Mouse (Mus musculus) left cerebral cortex, adult 9 months (tissue): ENCODE data around the gene Zfp72.

ENCODE experiments used
- DNase-seq, 2 experiments: peaks; one replicate each; pipeline ENCODE4 v3.0.0; 2022; ENCODE audit warnings: low spot score in 2 of 2

Zfp72 gene

GRCm38 (mm10) chr13:74390371-74390990, at the start of gene Zfp72:
Gene Zfp72 (minus strand): TSS chr13:74390836.
- DNase-seq: peak; percentile 52 to 84

DNA sequence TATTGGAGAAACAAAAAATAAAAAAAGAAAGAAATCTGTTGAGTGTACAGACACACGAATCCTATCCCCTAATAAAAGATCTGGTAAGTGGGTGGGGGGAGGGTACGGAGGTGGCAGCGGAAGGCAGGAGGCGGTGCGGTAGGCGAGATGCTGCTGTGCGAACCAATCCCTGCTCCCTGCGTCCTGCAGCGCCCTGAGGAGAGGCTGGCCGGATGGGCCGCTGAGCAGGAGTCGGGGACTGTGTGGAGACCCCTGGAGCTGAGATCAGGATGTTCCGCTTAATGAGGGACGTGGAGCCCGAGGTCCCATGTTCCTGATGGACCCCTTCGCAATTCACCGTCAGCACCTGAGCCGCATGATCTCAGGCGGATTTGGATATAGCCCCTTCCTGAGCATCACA, 49.3 kb upstream of the Zfp72 start:
- DNase-seq: no peak

- DNase-seq: no peak
Measured at GRCm38 (mm10) chr13:74399298-74399839, 8.7 kb upstream of the Zfp72 start, which contains the start of gene Ftl1-ps1. Gene Ftl1-ps1 (plus strand): TSS chr13:74399694.

DNA sequence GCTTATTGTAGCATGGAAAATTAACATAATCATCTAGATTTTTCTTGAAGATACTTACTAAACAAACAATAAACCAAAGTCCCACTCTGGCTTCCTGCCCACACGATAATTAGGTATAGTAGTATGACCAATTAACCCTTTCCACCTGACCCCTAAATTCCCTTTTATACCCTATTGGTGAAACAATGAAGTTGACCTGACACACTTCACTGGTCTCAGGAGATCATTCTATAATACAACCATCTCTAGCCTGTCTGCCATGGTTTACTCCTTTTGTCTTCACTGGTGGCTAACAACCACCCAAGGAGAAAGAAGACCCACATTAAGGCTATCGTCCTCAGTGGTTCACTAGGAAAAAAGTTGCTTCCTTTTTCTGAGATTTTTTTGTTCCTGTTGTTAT, 520 bp upstream of the Zfp72 start:
- no peak for DNase-seq

DNA sequence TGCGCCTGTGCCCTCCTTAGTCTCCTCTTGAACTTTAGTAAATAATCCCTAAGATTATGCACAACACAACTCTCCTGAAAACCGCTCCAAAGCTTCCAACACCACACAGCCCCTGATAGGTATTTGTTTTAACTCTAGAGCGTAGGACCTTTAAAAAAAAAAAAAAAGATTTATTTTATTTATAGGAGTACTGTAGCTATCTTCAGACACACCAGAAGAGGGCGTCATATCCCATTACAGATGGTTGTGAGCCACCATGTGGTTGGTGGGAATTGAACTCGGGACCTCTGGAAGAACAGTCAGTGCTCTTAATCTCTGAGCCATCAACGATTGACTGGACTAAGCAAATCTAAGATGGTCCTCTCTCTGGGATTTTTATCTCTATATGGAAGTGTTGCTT, 906 bp downstream of the Zfp72 start:
- no peak for DNase-seq

- DNase-seq: no peak
Measured at GRCm38 (mm10) chr13:74382289-74382688, 8.3 kb downstream of the Zfp72 start.

- no peak for DNase-seq
Measured at GRCm38 (mm10) chr13:74381533-74382276, 8.9 kb downstream of the Zfp72 start.

- no peak for DNase-seq
Measured at GRCm38 (mm10) chr13:74363859-74364235, 26.8 kb downstream of the Zfp72 start, which contains the start of gene Lrrc14b. Gene Lrrc14b (minus strand): TSS chr13:74364005.

DNA sequence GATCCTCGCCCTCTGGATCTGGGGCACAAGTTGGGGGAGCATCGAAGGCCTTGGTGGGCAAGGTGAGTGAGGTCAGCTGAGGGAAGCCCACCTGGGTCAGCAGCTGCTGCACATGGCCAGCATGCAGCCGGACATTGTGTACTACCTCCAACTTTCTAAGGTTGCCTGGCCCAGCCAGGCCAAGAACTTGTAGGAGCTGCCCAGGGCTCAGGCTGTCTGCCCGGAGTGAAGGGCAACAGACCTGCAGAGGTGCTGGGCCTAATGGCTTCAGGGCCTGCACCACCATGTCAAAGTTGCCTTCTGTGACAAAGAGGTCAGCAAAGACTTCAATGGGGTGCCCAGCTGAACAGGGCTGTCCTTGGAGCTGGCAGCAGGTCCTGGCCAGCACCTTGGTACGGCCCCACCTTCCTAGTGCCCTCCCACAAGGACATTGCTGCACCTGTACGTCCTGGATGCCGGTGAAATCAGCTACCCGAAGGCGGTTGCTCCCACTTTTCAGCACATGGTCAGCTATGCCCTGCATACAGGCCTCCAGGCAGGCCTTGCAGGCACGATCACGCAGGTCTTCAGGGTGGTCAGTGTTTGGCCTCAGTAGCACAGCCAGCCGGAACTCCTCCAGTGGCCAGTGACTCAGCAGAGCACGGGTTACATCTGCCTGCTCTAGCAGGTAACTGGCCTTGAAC, 27.3 kb downstream of the Zfp72 start:
- DNase-seq: no peak

- DNase-seq: no peak
Measured at GRCm38 (mm10) chr13:74362218-74362617, 28.4 kb downstream of the Zfp72 start.

DNA sequence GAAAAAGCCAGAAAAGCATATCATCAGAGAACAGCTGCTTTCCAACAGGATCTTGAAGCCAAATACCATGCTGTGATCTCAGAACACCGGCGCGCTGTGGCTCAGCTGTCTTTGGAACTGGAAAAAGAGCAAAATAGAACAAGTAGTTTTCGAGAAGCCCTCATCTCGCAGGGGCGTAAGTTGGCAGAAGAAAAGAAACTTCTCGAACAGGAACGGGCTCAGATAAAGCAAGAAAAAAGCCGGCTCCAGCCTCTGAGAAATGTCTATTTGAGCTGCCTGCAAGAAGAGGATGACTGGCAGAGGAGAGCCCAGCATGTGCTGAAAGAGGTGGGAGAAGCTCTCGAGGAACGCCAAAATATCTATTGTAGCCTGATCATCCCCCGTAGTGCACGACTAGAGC, 34.1 kb downstream of the Zfp72 start:
- peak in 1 of 2 experiments; percentile 19 for DNase-seq

DNA sequence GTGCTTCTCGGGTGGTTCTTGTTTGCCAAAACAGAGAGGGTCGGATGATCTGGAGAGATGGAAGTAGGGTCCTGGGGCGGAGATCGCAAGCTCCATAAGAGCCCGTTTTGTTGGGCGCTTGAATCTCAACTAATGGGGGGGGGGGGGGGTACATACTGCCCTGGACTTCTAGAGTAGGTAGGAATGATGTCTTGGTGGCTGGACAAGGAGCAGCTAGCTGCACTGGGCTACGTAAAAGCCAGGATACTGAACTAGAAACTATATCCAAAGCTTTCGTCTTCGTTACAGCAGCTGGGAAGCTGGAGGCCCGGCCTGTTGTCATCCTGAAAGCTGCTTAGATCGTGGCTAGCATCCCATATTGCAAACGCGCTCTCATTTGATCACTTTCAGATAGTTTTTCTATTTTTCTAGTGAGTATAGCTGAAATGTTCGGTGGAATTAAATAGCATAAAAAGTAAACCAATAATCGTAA, 40.2 kb downstream of the Zfp72 start:
- no peak for DNase-seq

DNA sequence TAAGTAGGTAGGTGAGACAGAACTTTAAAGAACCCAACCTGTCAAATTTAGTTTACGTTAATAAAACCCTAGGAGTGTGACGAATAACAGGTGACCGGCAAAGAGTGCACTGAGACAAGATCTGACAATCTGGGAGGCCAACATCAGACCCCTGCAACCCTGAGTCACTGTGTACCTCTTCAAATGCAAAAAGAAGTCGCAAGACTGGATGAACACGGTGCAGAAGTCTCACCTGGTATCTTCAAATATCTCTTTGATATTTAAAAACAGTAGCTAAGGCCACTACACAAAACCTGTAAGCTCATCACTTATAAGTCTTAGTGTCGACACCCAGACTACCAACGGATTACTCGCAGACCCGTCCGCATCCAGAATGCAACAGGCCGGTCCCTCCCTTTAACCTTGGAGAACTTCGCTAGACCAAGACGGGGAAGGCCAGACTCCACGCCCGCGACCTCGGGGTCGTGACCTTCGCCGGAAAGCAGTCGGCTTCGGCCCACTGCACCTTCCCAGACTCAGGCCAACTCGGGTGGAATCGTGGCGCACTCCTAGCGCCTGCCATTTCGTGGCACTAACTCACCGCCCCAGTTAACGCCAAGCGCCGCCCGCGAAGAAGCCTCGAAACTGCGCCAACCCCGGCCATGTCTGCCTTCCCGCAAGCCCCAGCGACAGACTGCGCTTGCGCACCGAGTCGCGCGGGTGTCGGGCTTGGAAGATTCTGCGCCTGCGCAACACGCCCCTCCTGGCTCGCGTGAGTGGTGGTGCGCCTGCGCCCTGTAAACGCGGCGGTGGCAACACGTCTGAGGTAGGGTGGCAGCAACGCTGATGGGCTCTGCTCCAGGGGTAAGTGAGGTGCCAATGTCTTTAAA, 40.8 kb downstream of the Zfp72 start, which contains the start of the genes Sdha and Ccdc127:
TSS of gene Sdha (minus strand) at position 715 of the 869 bp plus-strand sequence.
TSS of gene Ccdc127 (plus strand) at position 744 of the 869 bp plus-strand sequence.
- DNase-seq: peak; percentile 85 to 96

- DNase-seq: no peak
Measured at GRCm38 (mm10) chr13:74341036-74341435, 49.6 kb downstream of the Zfp72 start.

GRCm38 (mm10) chr13:74329321-74329720, 61.3 kb downstream of the Zfp72 start:
- DNase-seq: no peak
